Mouse (Mus musculus) midbrain, embryonic 11.5 days (tissue): ENCODE measurements around the gene Wdr90. TPM values are rescaled to one million over a fixed set of nuclear protein-coding genes. Genes with fewer than 3 reads are reported as not detected.

Experiments used
- ATAC-seq: fragments of 200-750 bp; cut with Nextera tagmentation; 2 replicates; pipeline ENCODE4 v1.8.0; 2017; ENCODE audit warnings: moderate TSS enrichment, moderate library complexity; ENCODE audit not compliant: low FRiP score
- DNase-seq: peaks from one replicate; pipeline ENCODE4 v3.0.0; 2015; ENCODE audit warnings: low spot score; ENCODE audit errors: missing footprints
- H3K27ac ChIP-seq: fragments of 300-500 bp; sonication (generic); 2 replicates; pipeline ENCODE4 v1.5.1; 2014; ENCODE audit warnings: low read depth, low read length
- H3K27me3 ChIP-seq: fragments of 300-500 bp; sonication (generic); 2 replicates; pipeline ENCODE4 v1.6.1; 2014; ENCODE audit warnings: mild to moderate bottlenecking, low read length, moderate library complexity, mixed read lengths; ENCODE audit not compliant: control insufficient read depth, insufficient read depth
- H3K36me3 ChIP-seq: fragments of 300-500 bp; sonication (generic); 2 replicates; pipeline ENCODE4 v1.6.1; 2014; ENCODE audit warnings: mild to moderate bottlenecking, low read length, moderate library complexity, mixed read lengths; ENCODE audit not compliant: control insufficient read depth, insufficient read depth
- H3K4me1 ChIP-seq: fragments of 300-500 bp; sonication (generic); 2 replicates; pipeline ENCODE4 v1.6.1; 2014; ENCODE audit warnings: low read length; ENCODE audit not compliant: control insufficient read depth, insufficient read depth
- H3K4me2 ChIP-seq: fragments of 300-500 bp; sonication (generic); 2 replicates; pipeline ENCODE4 v1.6.1; 2014; ENCODE audit warnings: mild to moderate bottlenecking, moderate library complexity
- H3K4me3 ChIP-seq: fragments of 300-500 bp; sonication (generic); 2 replicates; pipeline ENCODE4 v1.5.1; 2014; ENCODE audit warnings: low read depth, low read length
- H3K9ac ChIP-seq: fragments of 300-500 bp; sonication (generic); 2 replicates; pipeline ENCODE4 v1.6.1; 2014; ENCODE audit warnings: low read length
- H3K9me3 ChIP-seq: fragments of 300-500 bp; sonication (generic); 2 replicates; pipeline ENCODE4 v1.6.1; 2016; ENCODE audit warnings: low read length; ENCODE audit not compliant: control insufficient read depth
- WGBS: fragments of 180-500 bp; shearing (Covaris S2); extraction: QIAGEN DNeasy Blood & Tissue Kit; methylation state at CpG from one replicate; pipeline ENCODE4 v1.1.7; 2014; 5-methylcytosine and 5-hydroxymethylcytosine counted together
- polyA plus RNA-seq: library from polyadenylated mRNA; unstranded; fragments of >200 nt; fragmentation: Nextera tagmentation; extraction: Ambion mirVana; gene quantifications from 2 replicates; pipeline ENCODE4 v1.2.1, GENCODE M21; 2014

Wdr90 gene
- polyA plus RNA-seq, 1 experiment from 2014 or later: 17.8 TPM

DNA sequence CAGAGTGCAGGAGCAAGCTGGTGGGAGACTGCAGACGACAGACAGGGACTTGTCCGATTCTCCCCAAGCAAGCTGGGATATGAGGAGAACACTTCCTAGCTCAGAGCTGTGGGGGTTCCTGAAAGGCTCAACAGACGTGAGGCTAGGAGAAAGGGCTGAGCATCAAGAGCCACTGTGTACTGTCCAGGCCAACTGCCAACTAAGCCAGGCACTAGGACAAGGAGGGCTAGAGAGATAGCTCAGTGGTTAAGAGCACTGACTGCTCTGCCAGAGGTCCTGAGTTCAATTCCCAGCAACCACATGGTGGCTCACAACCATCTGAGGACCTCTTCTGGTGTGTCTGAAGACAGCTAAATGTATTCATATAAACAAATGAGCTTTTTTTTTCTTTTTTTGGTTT lies 18.8 kb downstream of the Wdr90 start:
- 85% methylated on average over 3 of the region's 3 CpGs for WGBS
- no peak overlapping the region for H3K9ac ChIP-seq
- no peak overlapping the region for H3K27ac ChIP-seq
- ATAC-seq: no peak
- no peak for DNase-seq
- no peaks in the 10 kb centered on the region for H3K27me3 ChIP-seq
- peaks cover 12% of the 10 kb centered on the region for H3K4me1 ChIP-seq
- H3K4me2 ChIP-seq: no peak overlapping the region
- H3K4me3 ChIP-seq: no peak overlapping the region
- H3K9me3 ChIP-seq: no peaks in the 10 kb centered on the region
- H3K36me3 ChIP-seq: peaks cover 27% of the 10 kb centered on the region

GRCm38 (mm10) chr17:25841117-25841880 lies 20.0 kb downstream of the Wdr90 start, which contains the start of gene Gm20683:
Gm20683 (minus strand) TSS chr17:25841763.
- no peak for DNase-seq
- peaks cover 27% of the 10 kb centered on the region for H3K36me3 ChIP-seq
- no peaks in the 10 kb centered on the region for H3K27me3 ChIP-seq
- H3K4me2 ChIP-seq: no peak within 1 kb of the TSS
- no peak for ATAC-seq
- H3K9me3 ChIP-seq: no peaks in the 10 kb centered on the region
- H3K4me1 ChIP-seq: peaks cover 24% of the 10 kb centered on the region
- H3K9ac ChIP-seq: no peak within 1 kb of the TSS
- H3K4me3 ChIP-seq: no peak within 1 kb of the TSS
- 95% methylated on average over 22 of the region's 22 CpGs for WGBS
- H3K27ac ChIP-seq: no peak within 1 kb of the TSS

DNA sequence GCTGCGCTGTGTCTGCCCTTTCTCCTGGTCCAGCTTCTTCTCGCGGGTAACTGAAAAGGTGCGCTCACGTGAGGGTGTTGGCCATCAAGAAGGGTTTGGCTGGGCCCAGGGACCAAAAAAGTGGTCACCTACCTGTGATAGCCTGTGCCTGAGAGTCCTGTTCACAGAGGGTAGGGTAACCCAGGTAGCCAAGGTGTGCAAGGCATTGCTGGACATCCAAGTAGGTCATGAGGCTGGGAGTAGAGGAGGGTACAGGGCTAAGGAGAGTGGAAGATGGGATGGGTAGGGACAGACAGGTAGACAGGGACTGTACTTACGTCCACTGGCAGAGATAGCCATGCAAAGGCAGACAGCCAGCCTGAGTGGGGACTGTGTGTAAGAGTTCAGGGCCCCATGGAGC lies 20.8 kb downstream of the Wdr90 start:
- Histone ChIP-seq H3K36me3 (peaks cover 27% of the 10 kb centered on the region), H3K27me3 (no peaks in the 10 kb centered on the region), H3K9me3 (no peaks in the 10 kb centered on the region), H3K4me3 (no peak overlapping the region), H3K27ac (no peak overlapping the region), H3K4me1 (peaks cover 30% of the 10 kb centered on the region), H3K4me2 (no peak overlapping the region), H3K9ac (no peak overlapping the region)
- DNase-seq (no peak), ATAC-seq (no peak)
- 92% methylated on average over 6 of the region's 6 CpGs for WGBS

DNA sequence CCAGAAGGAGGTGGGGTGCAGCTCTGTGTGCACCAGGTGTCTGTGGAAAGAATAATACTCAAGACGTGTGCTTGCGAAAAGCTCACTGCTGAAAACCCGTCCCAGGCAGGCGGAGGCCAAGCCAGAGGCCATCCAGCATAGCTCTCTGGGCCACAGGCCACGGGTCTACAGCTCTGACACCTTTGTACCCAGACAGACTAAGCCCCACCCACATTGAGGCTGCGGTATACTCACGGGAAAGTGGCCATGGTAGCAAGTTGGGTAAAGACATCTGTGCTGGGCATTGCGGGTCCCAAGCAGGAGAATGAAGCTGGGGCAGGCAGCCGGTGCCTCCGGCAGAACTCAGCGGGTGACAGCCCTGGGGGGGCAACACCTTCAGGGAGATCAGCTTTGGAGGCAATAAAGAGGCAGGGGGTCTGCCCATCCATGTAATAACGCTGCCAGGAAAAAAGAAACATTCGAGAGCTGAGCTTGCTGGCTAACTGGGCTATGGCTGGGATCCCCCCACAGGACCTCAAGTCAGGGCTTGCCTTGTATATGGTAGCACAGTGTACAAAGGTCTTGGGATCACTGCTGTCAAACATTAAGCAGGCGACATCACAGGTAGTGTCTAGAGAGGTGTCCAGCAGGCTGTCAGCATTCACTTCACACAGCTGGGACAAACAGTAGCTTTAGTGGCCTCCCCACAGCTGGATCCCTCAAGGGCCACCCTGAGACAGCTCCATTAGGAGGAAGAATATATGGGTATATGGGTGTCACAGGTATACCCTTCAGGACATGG lies 21.7 kb downstream of the Wdr90 start:
- Histone ChIP-seq H3K27ac (no peak overlapping the region), H3K4me1 (peaks cover 36% of the 10 kb centered on the region), H3K27me3 (no peaks in the 10 kb centered on the region; the same call in 1 of the 2 replicates), H3K4me2 (no peak overlapping the region), H3K9ac (no peak overlapping the region), H3K36me3 (peaks cover 25% of the 10 kb centered on the region), H3K9me3 (no peaks in the 10 kb centered on the region), H3K4me3 (no peak overlapping the region)
- ATAC-seq (no peak), DNase-seq (no peak)
- 89% methylated on average over 14 of the region's 14 CpGs for WGBS

DNA sequence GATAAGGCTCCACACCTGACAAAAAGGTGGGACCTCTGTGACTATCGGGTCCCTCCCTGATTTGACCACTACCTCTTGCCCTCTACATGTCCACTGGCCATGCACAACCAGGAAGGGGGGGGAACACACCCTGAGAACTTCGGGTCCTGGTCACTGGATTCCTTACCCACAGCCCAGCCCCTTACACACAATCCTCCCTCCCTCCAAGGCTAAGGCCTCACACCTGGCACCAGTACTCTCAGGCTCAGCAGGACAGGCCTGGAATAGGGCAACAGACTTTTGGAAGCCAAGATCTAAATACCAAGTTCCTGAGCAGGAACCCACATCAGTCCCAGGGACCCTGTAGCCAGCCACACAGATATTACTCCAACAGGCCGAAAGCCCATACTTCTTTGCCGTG lies 22.4 kb downstream of the Wdr90 start:
- no peak for ATAC-seq
- Histone ChIP-seq H3K27ac (no peak overlapping the region), H3K4me3 (no peak overlapping the region), H3K4me2 (no peak overlapping the region), H3K9ac (no peak overlapping the region), H3K4me1 (peaks cover 43% of the 10 kb centered on the region), H3K36me3 (peaks cover 25% of the 10 kb centered on the region), H3K9me3 (no peaks in the 10 kb centered on the region), H3K27me3 (no peaks in the 10 kb centered on the region; the same call in 1 of the 2 replicates)
- 88% methylated on average over 4 of the region's 4 CpGs for WGBS
- DNase-seq: no peak

- Histone ChIP-seq H3K4me3 (no peak overlapping the region), H3K4me2 (peak overlapping the region; percentile 52; the same call in 1 of the 2 replicates), H3K4me1 (peaks cover 39% of the 10 kb centered on the region), H3K36me3 (peaks cover 25% of the 10 kb centered on the region), H3K9me3 (no peaks in the 10 kb centered on the region), H3K27ac (no peak overlapping the region), H3K9ac (no peak overlapping the region), H3K27me3 (no peaks in the 10 kb centered on the region; the same call in 1 of the 2 replicates)
- DNase-seq: no peak
- ATAC-seq: no peak
- 40% methylated on average over 3 of the region's 3 CpGs for WGBS
Measured at GRCm38 (mm10) chr17:25837533-25837932, 23.8 kb downstream of the Wdr90 start.

DNA sequence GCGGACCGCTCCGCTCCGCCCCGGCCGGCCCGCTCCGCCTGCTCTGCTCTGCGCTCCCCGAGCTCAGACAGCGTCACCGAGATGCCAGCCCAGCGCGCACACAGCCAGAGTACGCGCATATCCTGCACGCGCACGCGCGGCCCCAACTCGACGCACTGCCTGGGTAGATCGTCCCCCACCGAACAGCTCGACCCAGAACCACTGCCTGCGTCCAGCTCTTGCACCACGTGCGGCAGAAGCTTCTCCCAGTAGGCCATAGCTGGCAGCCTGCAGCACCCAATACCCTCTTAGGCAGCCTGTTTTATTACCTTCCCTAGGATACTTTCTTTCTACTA lies 24.3 kb downstream of the Wdr90 start, which contains the start of gene Rhbdl1:
Rhbdl1 (minus strand) TSS at position 220 of the 335 bp plus-strand sequence.
- 1% methylated on average over 27 of the region's 29 CpGs for WGBS
- Histone ChIP-seq H3K9me3 (no peaks in the 10 kb centered on the region), H3K27ac (no peak within 1 kb of the TSS; the same call in 1 of the 2 replicates), H3K36me3 (peaks cover 23% of the 10 kb centered on the region), H3K27me3 (no peaks in the 10 kb centered on the region; the same call in 1 of the 2 replicates), H3K9ac (peak within 1 kb of the TSS; percentile 43), H3K4me3 (peak within 1 kb of the TSS; percentile 29), H3K4me2 (peak within 1 kb of the TSS; percentile 52), H3K4me1 (peaks cover 40% of the 10 kb centered on the region)
- DNase-seq (peak; percentile 95), ATAC-seq (no peak)

- DNase-seq (no peak), ATAC-seq (no peak)
- Histone ChIP-seq H3K27me3 (no peaks in the 10 kb centered on the region; the same call in 1 of the 2 replicates), H3K9ac (peak overlapping the region; percentile 43), H3K27ac (no peak overlapping the region; the same call in 1 of the 2 replicates), H3K4me2 (peak overlapping the region; percentile 52), H3K9me3 (no peaks in the 10 kb centered on the region), H3K36me3 (peaks cover 18% of the 10 kb centered on the region), H3K4me3 (peak overlapping the region; percentile 29), H3K4me1 (peaks cover 45% of the 10 kb centered on the region)
- WGBS: 23% methylated on average over 23 of the region's 23 CpGs
Measured at GRCm38 (mm10) chr17:25836397-25837075, 24.8 kb downstream of the Wdr90 start.
